Mouse (Mus musculus) C2C12 (cell line): ENCODE data around the gene Cdkl3.

Experiments used
- CEBPB ChIP-seq: IDR thresholded peaks from one replicate; pipeline ENCODE4 v1.6.1; 2011; ENCODE audit warnings: low read depth, mild to moderate bottlenecking, control low read depth, moderate library complexity
- CTCF ChIP-seq: IDR thresholded peaks from one replicate; pipeline ENCODE4 v1.5.1; 2011; ENCODE audit not compliant: control insufficient read depth, insufficient read depth, insufficient read length
- FOSL1 ChIP-seq: IDR thresholded peaks from one replicate; pipeline ENCODE4 v1.8.0; 2011; ENCODE audit warnings: mild to moderate bottlenecking, low read length; ENCODE audit not compliant: poor library complexity, insufficient read depth, severe bottlenecking
- MAX ChIP-seq: IDR thresholded peaks from one replicate; pipeline ENCODE4 v1.6.1; 2011; ENCODE audit warnings: mild to moderate bottlenecking, control low read depth
- MYOD1 ChIP-seq: IDR thresholded peaks from one replicate; pipeline ENCODE4 v1.6.1; 2011; ENCODE audit warnings: low read depth; ENCODE audit not compliant: control insufficient read depth, insufficient read length
- MYOG ChIP-seq: IDR thresholded peaks from one replicate; pipeline ENCODE4 v1.6.1; 2011; ENCODE audit not compliant: control insufficient read depth, insufficient read length; ENCODE audit errors: extremely low read depth
- USF1 ChIP-seq: IDR thresholded peaks from one replicate; pipeline ENCODE4 v1.6.1; 2011; ENCODE audit warnings: low read depth, mild to moderate bottlenecking, control low read depth, moderate library complexity

- TF ChIP-seq CTCF (no peak), USF1 (no peak), MAX (no peak), FOSL1 (no peak), MYOD1 (no peak), CEBPB (no peak), MYOG (no peak)
These were observed 123.1 kb downstream of the Cdkl3 start for GRCm38 (mm10) chr11:52127169-52127568.
